Mouse (Mus musculus) bone marrow, adult 2 months (tissue): ENCODE results near the gene Dhx9.
"Not testable (repeated sequence)": the region's sequence is repeated elsewhere in the genome, so short reads cannot be mapped to it uniquely, and the experiment has no call there.

Experiments used
- CTCF ChIP-seq: fragments of 200-500 bp; IDR thresholded peaks from 2 replicates; pipeline ENCODE4 v1.5.1; 2011; ENCODE audit warnings: low read length, control low read depth; ENCODE audit not compliant: control insufficient read depth, insufficient read depth
- POLR2A ChIP-seq: fragments of 200-500 bp; IDR thresholded peaks from 2 replicates; pipeline ENCODE4 v1.6.1; 2011; ENCODE audit warnings: low read depth, mild to moderate bottlenecking, control low read depth, low read length, borderline replicate concordance; ENCODE audit not compliant: control insufficient read depth

- TF ChIP-seq CTCF, POLR2A: not testable (repeated sequence)
These were observed 79.8 kb downstream of the Dhx9 start for GRCm38 (mm10) chr1:153407641-153408040.
